Mouse (Mus musculus) NIH3T3 (cell line): ENCODE data around the gene Dennd2a.

Experiments
- DNase-seq: peaks from one replicate; pipeline ENCODE4 v3.0.0-alpha.2; 2012; ENCODE audit warnings: low read depth

Dennd2a gene

DNA sequence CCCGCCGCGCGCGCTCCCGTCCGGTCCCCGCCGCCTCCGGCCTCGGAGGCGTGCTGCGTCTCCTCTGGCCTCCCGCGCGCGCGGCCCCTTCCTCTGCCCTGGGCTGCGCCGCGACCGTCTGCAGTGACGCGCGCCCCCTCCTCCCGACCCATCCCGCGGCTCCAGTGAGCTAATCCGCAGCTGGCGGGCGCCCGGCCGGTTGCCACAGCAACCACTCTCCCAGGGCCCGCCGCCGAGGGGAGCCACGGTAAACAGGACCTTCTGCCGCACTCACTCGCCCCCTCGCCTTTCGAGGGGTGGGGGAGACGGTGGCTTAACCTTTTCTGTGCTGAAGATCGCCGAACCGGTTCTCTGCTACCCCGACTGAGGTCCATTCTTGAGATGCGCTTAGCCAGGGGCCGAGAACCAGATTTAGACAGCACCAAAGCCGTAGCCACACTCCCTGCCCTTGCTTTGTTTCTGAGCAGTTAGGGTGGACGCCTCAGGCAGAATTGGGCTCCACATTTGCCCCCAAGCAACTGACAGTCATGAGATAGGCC, at the start of gene Dennd2a:
Gene Dennd2a (minus strand): TSS at position 145 of the 539 bp plus-strand sequence.
- DNase-seq, result peak; percentile 92

DNA sequence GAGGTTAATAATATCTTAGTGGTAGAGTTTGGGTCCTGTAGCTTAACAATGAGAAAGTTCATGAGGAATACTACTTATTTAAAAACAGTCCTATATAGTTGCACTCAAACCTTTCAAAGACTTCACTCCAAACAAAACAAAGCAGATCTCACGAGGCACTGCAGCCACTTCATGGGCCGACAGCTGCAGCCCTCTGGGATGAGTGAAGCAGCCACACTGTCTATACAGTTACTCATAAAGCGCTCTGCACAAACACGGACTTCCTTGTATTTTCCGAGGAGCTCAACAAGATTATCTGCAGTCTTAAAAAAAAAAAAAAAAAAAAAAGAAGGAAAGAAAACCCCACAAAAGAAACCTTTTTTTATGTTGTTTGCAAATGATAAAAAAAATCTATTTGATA, 49.7 kb upstream of the Dennd2a start:
- no peak for DNase-seq

DNA sequence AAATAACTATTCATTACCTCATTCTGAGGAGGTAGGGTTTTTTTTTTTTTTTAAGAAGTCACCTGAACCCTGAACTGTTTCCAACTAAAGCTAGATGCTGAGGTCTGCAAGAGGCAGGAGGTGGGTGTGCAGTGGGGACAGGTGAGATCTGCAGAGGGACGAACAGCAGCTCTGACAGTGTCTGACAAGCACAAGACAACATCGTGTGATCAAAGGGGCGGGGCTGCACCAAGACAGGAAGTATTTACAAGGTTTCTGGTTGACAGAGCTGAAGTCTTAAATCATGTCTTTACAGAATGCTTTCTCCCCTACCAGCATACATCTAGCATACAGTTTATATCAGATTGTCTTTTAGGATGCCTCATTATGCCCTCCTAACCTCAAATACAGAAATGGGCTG, 49.2 kb upstream of the Dennd2a start:
- DNase-seq, result no peak

DNA sequence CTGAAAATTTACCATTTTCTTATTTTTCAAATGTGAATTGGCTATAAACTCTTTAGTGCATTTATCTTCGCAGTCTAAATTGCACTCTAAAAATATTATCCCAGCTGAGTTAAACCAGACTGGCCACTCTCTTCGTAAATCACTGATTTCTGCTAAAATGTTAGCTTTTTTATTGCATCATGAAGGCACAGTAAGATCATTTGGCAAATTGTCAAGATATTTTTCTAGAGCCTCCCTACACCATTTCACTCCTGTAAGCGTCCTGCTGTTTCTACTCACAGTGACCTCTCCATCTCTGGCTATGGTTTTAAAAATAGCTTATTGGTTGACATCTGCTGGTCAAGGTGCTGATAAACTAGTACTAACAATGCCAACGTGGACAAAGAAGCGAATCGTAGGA, 48.4 kb upstream of the Dennd2a start:
- DNase-seq, result no peak

DNA sequence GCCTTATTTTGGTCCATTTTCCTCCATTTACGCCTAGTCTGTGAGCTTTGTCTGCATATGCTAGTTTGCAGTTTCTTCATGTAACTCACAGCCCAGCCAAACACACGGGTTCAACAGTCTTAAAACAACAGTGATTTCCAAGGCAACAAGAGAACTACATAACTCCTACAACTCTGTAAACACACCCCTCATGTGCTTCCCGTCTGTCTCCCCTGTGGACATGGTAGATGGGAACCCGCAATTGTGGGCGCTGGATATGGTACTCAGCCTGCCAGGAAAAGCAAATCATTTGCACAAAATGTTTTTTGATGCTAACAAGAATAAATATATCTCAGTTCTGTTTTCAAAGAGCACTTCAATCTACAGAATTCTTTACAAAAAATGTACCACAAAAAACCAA, 46.9 kb upstream of the Dennd2a start:
- DNase-seq, result no peak

DNA sequence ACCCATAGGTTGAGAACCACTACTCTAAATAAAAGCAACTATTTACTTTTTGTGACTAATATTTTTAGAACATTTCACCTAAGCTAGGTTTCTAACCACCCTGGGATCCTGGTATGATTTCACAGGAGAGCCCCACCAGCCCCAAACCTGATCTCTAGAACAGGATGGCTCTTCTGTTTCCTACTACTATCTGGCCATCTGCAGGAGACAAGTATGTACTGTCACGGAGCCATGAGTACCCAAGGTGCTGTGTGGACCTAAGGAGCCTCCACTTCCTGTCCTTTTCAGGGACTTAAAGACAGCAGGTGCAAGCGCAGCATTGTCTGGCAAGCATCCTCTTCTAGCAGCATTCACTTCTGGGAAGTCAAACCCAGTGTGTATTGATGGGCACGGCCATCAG, 44.2 kb upstream of the Dennd2a start:
- DNase-seq, result no peak

DNA sequence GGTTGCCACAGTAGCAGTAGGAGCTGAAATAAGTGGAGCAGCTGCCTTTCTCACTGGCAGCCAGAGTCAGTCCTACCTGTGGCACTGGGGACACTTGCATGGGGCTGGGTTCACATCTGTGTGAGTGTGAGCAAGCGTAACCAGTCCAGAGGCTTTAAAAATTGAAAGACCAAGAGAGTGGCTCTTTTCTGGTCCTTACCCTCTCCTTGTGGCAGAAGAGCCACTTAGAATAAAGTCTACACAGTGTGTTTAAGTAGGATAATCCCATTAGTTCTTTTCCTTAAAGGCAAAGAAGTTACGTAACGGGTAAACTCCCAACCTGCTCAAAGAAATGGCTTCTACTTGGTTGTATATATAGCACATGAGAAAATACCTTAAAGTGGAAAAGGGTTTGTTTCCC, 43.2 kb upstream of the Dennd2a start:
- no peak for DNase-seq

DNA sequence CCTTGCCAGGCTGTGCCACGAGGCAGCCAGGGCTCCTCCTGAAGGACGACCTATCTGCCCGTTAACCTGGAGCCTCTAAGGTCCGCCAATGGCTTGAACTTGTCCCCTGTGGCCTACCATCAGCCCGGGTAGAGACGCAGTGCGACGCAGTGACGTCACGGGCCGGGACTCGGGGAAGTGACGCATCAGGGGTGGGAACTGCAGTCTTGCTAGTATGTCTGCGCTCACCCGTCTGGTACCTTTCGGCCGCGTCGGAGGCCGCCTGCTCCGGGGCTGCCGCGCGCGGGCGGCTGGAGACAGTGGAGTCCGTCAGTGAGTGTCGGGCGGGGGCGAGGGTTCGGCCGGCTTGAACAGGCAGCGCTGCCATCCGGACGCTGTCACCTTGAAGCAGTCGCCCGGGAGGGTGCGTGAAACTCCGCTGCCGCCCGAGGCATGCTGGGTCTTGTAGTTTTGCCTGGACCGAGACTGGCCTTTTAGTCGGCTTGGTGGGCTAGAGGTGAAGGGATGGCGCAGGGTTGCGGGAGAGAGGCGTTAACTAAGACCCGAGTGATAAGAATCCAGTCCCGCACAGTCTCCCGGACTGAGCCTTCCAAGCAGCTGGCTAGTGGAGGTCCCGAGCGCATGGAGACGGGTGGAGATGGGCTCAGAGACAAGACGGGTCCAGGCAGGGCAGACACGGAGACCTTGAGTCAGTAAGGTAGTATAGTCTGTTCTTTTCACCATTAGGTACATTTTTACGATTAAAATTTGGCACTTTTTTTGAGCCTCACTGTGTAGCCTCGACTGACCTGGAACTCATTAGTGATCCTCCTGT, 34.9 kb upstream of the Dennd2a start, which contains the start of gene Ndufb2:
Gene Ndufb2 (plus strand): TSS at position 174 of the 814 bp plus-strand sequence.
- DNase-seq, result peak; percentile 98

DNA sequence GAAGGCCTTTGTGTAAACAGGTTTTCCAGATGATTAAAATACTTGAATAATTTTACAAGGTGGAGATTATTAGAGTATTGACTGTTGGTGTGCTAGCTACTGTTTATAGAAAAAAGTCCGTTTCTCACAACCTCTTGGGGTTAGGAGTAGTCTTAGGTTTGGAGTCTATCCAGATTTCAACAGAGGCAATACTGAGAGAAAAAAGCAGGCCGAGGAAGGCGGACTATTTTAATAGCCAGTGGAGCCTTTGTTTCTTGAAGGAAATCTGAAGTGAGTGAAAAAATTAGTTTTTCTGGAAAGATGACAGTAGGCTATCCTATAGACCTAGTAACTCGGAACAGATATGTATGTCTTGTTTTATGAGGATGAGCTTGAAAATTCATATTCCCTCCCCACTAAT, 33.8 kb upstream of the Dennd2a start:
- DNase-seq, result no peak

DNA sequence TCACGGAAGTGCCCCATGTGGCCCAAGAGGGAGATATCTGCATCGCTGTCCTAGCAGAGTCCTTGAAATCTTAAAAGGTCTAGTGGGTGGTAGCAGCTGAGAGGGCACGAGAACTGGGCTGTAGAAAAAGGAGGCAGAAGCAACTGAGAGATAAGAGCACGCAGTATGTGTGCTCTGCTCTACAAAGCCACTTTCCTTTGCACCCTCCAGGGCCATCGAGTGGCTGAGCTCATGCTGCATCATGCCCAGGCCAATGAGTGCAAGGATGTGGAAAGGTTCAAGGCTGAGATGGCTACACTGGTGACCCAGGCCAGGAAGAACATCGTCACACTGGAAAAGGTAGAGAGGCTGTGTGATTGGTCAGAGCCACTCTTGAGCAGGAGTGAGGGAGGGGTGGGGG, 27.9 kb upstream of the Dennd2a start, which contains the start of gene Gm42420:
Gene Gm42420 (plus strand): TSS at position 237 of the 400 bp plus-strand sequence.
- no peak for DNase-seq

DNA sequence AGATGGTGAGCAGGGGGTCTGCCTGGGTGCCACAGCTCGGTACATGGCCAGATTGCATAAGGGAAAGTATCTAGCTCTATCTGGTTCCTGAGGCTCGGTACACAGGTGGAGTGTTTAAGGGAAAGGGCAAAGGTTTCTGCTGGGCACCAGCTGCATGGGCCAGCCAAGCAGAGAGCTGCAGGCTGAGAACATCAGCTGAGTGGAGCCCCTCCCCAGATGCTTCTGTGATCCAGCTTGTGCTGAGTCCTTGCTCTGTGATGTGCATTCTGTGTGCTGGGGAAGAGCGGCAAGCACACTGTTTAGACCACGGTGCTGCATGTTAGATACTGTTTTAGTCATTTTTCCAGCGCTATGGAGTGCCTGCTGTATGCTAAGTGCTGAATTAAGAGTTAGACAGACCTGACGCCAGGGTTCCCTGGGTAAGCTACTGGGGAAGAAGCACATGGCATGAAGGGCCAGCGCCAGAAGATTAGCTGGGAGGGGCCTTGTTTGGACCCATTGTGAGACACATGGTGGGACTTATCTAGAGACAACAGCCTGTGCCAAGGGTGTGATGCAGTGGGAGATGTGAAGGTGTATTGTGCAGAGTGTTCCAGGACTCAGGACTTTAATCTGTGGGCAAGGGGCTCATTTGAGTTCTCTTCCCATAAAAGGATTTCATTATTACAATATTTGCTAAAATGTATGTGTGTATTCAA, 23.6 kb upstream of the Dennd2a start:
- DNase-seq, result no peak

DNA sequence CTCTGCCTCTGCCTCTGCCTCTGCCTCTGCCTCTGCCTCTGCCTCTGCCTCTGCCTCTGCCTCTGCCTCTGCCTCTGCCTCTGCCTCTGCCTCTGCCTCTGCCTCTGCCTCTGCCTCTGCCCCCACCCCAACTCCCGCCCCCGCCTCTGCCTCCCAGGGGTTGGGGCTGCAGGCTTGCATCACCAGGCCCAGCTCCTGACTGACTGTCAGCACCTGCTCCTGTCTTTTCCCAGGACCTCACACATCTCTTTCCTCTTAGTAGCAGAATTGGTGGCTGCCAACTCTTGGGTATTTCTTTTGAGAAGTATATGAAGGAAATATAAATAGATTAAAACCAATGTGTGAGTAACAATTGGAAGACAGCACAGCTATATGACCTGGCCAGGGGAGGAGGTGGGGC, 22.9 kb upstream of the Dennd2a start:
- no peak for DNase-seq

DNA sequence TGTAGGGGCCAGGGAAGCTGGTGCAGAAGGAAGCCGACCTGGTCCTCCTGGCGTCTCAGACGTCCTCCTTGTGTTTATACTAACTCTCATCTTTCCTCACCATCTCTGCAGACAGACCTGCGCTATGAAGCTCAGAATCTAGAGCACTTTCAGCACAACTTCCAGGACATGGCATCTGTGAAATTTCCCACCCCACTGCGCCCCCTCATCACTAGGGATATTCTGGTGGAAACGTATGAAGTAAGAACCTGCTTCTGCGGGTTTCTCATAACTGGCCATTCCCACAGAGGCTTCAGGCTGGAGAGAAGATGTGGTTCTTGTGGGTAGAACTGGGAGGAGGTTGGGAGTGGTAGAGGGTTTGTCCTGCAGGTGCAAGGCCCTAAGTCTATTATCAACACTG, 21.9 kb upstream of the Dennd2a start:
- no peak for DNase-seq

DNA sequence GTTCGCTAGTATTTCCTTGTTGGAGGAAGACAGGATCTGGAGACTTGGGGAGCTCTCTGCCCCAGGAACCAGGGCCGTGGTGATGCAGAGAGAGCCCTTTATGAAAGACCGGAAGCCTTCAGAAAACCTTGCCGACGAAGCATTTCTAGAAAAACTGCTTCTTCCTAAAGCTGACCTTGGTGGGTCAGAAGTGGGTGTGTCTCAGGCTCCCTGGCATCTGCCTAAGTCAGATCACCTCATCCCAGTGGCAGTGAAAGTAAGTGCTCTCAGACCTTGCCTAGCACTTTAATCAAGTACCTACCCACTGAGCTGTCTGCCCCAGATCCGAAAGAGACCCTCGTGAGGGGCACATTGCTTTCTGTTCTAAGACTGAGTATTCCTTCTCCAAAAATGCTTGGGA, 17.3 kb upstream of the Dennd2a start:
- DNase-seq, result no peak

DNA sequence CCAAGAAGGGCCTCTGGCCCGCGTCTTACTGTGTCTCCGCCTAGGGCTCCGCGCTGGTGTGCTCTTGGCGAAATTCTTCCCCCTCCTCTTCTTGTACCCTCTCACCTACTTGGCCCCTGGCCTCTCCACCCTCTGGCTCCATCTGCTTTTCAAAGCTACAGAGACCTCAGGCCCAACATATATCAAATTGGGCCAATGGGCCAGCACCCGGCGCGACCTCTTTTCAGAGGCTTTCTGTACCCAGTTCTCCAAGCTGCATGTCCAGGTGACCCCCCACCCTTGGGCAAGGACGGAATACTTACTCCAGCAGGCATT, 16.8 kb upstream of the Dennd2a start:
- DNase-seq, result no peak

DNA sequence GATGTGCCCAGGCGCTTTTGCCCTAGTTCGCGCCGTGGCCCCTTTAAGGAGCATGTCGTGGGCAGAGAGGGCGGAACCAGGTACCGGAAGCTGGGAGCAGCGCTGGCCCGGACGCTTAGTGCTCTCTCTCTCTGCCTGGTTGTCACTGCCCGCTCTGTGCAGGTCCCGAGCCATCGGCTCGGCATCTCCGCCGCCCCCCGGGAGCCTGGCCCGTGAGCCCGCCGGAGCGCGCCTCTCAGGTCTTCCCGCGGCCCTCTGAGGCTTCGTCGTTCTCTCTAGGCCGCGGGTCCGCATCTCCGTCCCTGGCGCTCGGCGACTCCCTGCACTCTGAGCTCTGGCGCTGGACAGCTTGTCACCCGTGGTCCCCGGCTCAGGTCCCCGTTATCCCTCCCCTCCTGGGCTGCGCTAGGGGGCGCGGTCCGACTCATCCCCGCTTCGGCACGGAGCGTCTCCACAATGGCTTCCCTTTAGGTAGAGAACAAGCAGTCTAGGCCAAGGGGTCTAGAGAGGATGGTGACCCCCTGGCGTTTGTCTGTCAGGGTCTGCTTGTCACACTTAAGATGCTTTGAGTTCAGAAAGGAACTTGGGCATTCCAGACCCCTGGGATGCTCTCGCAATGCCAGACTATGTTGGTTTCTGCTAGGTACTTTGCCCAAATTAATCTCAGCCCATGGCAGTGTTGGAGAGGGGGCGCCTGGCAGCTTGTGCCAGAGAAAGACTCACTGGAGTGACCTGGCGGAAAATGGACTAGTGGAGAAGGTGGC, 16.3 kb upstream of the Dennd2a start, which contains the start of gene Adck2:
Gene Adck2 (plus strand): TSS at position 83 of the 764 bp plus-strand sequence.
- peak; percentile 85 for DNase-seq

DNA sequence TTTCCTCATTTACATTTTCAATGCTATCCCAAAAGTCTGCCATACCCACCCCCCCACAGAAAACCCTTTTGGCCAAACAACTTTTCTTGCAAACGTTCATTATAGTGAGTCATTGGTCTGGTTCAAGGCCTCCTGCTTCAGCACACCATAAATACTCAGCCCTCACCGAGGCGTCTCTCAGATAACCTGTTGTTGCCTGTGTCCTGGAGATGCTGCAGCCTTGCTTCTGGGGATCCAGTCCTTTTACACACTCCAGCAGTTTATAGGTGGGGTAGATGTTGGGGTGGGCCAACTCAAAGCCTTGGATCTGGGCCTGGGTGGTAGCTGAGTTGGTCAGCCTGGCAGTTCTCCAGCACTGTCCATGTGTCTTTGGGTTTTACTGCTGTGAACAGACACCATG, 12.8 kb upstream of the Dennd2a start:
- peak; percentile 49 for DNase-seq

DNA sequence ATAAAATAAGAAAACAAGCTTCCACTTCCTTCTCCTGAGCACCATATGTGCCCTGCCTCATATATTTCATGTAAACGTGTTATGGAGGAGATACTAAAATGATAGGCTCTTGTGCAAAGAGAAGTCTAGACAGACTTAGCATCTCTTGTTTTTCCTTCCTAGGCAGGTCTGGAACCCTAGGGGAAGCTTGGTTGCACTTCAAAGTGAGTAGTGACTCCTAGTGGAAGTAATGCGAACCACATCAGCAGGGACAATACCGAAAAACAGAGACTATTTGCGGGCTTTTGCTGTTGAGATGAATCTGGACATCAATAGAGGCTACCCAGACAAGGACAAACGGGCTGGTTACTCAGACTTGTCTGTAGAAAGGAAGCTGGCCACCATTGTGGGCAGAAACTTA, 9.9 kb upstream of the Dennd2a start:
- DNase-seq, result peak; percentile 85

DNA sequence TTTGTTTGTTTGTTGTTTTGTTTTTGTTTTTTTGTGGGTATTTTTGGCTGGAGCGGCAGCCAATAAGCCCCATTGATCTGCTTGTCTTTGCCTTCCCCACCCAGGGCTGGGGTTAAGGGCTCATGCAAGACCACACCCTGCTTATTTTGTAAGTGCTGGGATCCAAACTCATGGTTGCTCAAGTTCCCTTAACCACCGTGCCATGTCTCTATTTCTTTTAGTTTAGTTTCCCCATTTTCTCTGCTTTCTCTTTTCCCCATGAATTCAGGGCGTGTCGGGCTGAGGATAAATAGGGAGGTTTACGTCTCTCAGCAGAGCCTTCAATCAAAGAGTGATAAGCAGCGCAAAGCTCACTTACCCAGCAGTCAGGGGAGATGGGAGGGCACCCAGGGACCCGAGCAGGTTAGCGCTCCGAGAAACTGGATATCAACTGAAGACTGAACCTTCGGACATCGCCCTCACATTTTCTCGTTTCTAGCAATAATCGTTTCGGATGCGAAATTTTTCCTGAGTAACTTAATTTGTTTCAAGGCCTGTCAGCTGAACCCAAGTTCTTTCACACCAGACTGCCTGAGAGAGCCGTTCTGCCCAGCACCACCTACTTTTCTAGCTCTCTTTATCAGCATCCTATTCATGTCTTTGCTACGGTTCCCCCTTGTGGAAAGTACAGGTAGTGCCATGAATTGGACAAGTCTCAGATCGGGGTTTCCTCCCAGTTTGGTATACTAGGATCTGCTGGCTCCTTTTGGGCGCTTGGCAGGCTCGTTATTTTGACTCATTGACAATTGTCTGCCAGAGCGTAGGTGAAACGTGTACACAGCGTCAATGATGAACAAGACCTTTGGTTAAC, 4.7 kb upstream of the Dennd2a start:
- DNase-seq, result peak; percentile 97

DNA sequence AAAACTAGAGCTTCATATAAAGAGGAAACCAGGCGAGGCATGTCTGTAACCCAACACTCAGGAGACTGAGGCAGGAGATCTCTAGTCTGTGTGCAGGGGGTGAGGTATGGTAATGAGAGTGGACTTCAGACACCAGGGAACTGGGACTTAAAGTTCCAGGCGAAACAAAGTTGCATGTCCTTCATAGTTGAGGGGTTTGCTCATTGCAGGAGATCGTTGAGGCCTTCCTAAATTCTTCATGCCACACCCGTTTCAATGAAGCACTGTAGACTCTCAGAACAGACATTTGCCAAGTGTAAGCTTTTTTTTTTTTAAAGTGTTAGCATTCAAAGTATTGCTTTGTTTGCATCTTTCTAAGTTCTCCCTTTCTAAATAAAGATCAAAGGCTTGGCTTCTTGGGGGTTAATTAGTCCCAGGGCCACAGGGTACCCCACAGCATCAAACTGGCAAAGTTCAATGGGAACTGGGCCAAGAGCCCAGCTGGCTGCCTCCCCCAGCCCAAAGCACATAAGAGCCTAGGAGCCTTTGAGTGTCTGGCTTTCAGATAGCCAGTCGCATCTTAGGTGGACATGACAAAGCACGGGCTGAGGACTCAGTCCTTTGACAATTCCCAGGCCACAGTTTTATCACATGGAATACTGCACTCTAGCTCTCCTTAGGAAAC, 1.7 kb upstream of the Dennd2a start:
- peak; percentile 39 for DNase-seq
